Mouse (Mus musculus): ENCODE data around the gene Pmp22. TPM values are rescaled to one million over a fixed set of nuclear protein-coding genes. Genes with fewer than 3 reads are reported as not detected.

The Pmp22 gene
- polyA plus RNA-seq, 1 experiment = 21.8 TPM

- no peak for DNase-seq (ENCODE audit: low read depth)
- no peak for TF ChIP-seq POLR2A (IDR thresholded peaks at IDR 0.05; ENCODE audit: borderline replicate concordance, extremely low read depth, insufficient read depth, insufficient read length, poor library complexity, severe bottlenecking)
Observed at GRCm38 (mm10) chr11:63136205-63136604, 7.4 kb downstream of the Pmp22 start.

- TF ChIP-seq POLR2A (IDR thresholded peaks at IDR 0.05; ENCODE audit: borderline replicate concordance, extremely low read depth, insufficient read depth, insufficient read length, poor library complexity, severe bottlenecking) (no peak), CTCF (IDR thresholded peaks at IDR 0.05; ENCODE audit: borderline replicate concordance, extremely low read depth, insufficient read depth, insufficient read length) (no peak)
- no peak for DNase-seq (ENCODE audit: low read depth)
Observed at GRCm38 (mm10) chr11:63136836-63137416, 8.1 kb downstream of the Pmp22 start.

DNA sequence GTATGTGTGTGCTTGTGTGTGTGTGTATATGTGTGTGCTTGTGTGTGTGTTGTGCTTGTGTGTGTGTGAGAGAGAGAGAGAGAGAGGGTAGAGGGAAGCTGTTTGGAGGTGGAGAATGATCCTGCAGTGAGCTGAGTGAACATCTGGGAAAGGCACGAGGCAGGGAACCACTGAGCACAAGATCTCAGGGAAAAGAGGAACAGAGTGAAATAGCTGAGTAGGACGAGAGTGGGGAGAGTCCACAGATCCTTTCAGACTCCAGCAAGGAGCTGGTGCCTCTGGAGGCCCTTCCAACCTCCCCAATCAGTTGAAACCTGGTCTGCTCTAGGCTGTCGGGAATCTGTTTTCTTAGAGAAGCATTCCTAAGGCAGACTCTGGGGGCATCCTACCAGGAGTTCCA, 10.0 kb downstream of the Pmp22 start:
- no peak for TF ChIP-seq CTCF (IDR thresholded peaks at IDR 0.05; ENCODE audit: borderline replicate concordance, extremely low read depth, insufficient read depth, insufficient read length)
- no peak for TF ChIP-seq POLR2A (IDR thresholded peaks at IDR 0.05; ENCODE audit: borderline replicate concordance, extremely low read depth, insufficient read depth, insufficient read length, poor library complexity, severe bottlenecking)

DNA sequence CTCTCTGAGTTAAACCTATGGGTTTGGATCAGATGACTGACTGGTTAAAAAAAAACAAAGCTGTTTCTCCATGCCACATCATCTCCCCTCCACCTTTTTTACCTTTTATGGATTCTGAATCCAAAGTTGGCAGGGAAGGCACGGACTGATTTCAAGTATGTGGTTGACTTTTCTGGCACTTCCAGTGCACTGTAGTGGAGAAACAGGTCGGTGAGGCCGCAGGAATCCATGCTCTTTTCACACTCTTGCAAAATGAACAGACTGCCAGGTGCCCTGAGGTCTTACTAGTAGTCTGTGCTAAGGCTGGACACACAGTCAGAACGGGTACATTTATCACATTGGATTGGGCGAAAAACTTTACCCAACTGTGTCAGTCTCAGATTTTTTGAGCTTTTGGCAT, 13.5 kb downstream of the Pmp22 start:
- DNase-seq (ENCODE audit: low read depth) = no peak
- TF ChIP-seq CTCF (IDR thresholded peaks at IDR 0.05; ENCODE audit: borderline replicate concordance, extremely low read depth, insufficient read depth, insufficient read length) (no peak), POLR2A (IDR thresholded peaks at IDR 0.05; ENCODE audit: borderline replicate concordance, extremely low read depth, insufficient read depth, insufficient read length, poor library complexity, severe bottlenecking) (no peak)

More for the DNA sequence above, 10.0 kb downstream of the Pmp22 start:
- DNase-seq (ENCODE audit: low read depth) = no peak

GRCm38 (mm10) chr11:63142816-63143215, 14.0 kb downstream of the Pmp22 start:
- TF ChIP-seq POLR2A (IDR thresholded peaks at IDR 0.05; ENCODE audit: borderline replicate concordance, extremely low read depth, insufficient read depth, insufficient read length, poor library complexity, severe bottlenecking) = no peak
- TF ChIP-seq CTCF (IDR thresholded peaks at IDR 0.05; ENCODE audit: borderline replicate concordance, extremely low read depth, insufficient read depth, insufficient read length) = no peak
- DNase-seq (ENCODE audit: low read depth) = no peak

- DNase-seq (ENCODE audit: low read depth) = no peak
- TF ChIP-seq CTCF (IDR thresholded peaks at IDR 0.05; ENCODE audit: borderline replicate concordance, extremely low read depth, insufficient read depth, insufficient read length) (no peak), POLR2A (IDR thresholded peaks at IDR 0.05; ENCODE audit: borderline replicate concordance, extremely low read depth, insufficient read depth, insufficient read length, poor library complexity, severe bottlenecking) (no peak)
Observed at GRCm38 (mm10) chr11:63143486-63143885, 14.7 kb downstream of the Pmp22 start.

- TF ChIP-seq POLR2A (IDR thresholded peaks at IDR 0.05; ENCODE audit: borderline replicate concordance, extremely low read depth, insufficient read depth, insufficient read length, poor library complexity, severe bottlenecking) (no peak), CTCF (IDR thresholded peaks at IDR 0.05; ENCODE audit: borderline replicate concordance, extremely low read depth, insufficient read depth, insufficient read length) (no peak)
- DNase-seq (ENCODE audit: low read depth) = no peak
Observed at GRCm38 (mm10) chr11:63146601-63147000, 17.8 kb downstream of the Pmp22 start.

- TF ChIP-seq CTCF (IDR thresholded peaks at IDR 0.05; ENCODE audit: borderline replicate concordance, extremely low read depth, insufficient read depth, insufficient read length) (no peak), POLR2A (IDR thresholded peaks at IDR 0.05; ENCODE audit: borderline replicate concordance, extremely low read depth, insufficient read depth, insufficient read length, poor library complexity, severe bottlenecking) (no peak)
Observed at GRCm38 (mm10) chr11:63148276-63148675, 19.5 kb downstream of the Pmp22 start.

DNA sequence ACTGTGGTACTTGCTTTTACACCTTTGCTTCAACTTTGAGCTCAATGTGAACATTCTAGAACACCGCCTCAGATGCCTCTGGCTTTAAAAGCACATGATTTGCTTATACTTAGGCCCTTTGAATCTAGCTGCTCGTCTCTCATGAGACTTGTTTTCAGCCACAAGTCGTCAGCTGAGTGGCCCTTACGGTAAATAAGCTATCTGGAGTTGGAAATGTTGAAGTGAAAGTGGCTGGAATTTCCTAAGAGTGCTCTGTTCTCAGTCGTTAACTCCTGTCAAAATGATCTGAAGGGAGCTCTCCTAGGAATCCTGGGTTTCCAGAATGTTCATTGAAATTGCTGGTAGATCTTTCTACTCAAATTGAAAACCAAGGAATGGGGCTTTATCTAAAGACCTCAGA, 23.1 kb downstream of the Pmp22 start:
- TF ChIP-seq CTCF (IDR thresholded peaks at IDR 0.05; ENCODE audit: borderline replicate concordance, extremely low read depth, insufficient read depth, insufficient read length) (no peak), POLR2A (IDR thresholded peaks at IDR 0.05; ENCODE audit: borderline replicate concordance, extremely low read depth, insufficient read depth, insufficient read length, poor library complexity, severe bottlenecking) (no peak)
- no peak for DNase-seq (ENCODE audit: low read depth)

More at GRCm38 (mm10) chr11:63148276-63148675, 19.5 kb downstream of the Pmp22 start:
- DNase-seq (ENCODE audit: low read depth) = no peak

DNA sequence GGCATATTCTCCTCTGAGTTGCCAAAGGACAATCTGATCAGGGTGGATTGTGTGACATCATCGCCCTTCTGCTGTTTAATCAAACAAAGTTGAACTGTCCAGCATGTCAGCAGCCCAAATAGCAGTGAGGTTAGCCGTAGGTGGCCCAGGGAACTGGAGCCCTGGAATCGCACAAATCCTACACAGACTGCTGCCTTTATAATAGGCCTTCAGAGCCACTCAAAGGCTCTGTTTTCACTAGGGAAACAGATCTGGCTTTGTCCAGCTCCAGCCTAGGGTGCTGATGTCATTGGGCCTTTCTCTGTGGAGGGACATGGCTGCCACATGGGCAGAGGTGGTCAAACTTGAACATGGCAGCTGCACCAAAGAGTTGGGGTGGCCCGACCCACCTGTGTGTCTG, 28.3 kb downstream of the Pmp22 start:
- TF ChIP-seq POLR2A (IDR thresholded peaks at IDR 0.05; ENCODE audit: borderline replicate concordance, extremely low read depth, insufficient read depth, insufficient read length, poor library complexity, severe bottlenecking) (no peak), CTCF (IDR thresholded peaks at IDR 0.05; ENCODE audit: borderline replicate concordance, extremely low read depth, insufficient read depth, insufficient read length) (no peak)
- DNase-seq (ENCODE audit: low read depth) = no peak

DNA sequence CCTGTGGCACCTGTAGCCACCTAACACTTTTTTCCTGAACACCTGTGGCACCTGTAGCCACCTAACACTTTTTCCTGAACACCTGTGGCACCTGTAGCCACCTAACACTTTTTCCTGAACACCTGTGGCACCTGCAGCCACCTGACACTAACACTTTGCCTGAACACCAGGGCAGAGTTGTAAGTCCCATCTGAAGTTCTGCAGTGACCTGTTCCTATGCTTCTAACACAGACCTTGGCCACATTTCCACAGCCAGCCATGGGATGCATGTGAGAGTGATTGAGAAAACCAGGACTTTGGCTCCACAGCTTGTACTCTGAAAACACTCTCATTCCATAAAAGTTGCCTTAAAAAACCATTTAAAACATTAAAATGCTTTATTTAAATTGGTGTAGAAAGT, 32.1 kb downstream of the Pmp22 start:
- TF ChIP-seq POLR2A (IDR thresholded peaks at IDR 0.05; ENCODE audit: borderline replicate concordance, extremely low read depth, insufficient read depth, insufficient read length, poor library complexity, severe bottlenecking) (no peak), CTCF (IDR thresholded peaks at IDR 0.05; ENCODE audit: borderline replicate concordance, extremely low read depth, insufficient read depth, insufficient read length) (no peak)

DNA sequence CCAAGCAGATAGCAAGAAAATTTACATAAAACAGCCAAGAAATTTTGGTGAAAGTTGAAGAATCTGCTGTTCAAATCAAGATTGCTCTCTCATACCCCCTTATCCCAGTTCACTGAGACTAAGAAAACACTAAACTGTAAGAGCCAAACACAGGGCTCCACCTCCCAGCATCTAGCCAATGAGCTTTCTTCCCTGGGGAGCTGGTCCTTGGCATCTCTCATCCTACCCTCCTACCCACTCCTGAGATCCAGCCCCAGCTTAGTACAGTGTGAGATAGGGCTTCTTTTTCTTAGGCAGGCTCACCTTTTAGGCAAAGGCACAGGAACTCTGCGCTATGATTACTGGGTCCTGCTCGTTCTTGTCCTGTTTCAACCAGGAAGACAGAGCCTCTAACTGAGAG, 34.0 kb downstream of the Pmp22 start:
- DNase-seq (ENCODE audit: low read depth) = no peak
- TF ChIP-seq CTCF (IDR thresholded peaks at IDR 0.05; ENCODE audit: borderline replicate concordance, extremely low read depth, insufficient read depth, insufficient read length) (no peak), POLR2A (IDR thresholded peaks at IDR 0.05; ENCODE audit: borderline replicate concordance, extremely low read depth, insufficient read depth, insufficient read length, poor library complexity, severe bottlenecking) (no peak)

More for the DNA sequence above, 32.1 kb downstream of the Pmp22 start:
- DNase-seq (ENCODE audit: low read depth) = no peak
